Mouse (Mus musculus) liver, embryonic 13.5 days (tissue): Measurements from ENCODE around the gene Tex2. TPM values are rescaled to one million over a fixed set of nuclear protein-coding genes. Genes with fewer than 3 reads are reported as not detected.
"Not testable (repeated sequence)": the region's sequence is repeated elsewhere in the genome, so short reads cannot be mapped to it uniquely, and the experiment has no call there.

Experiments
- ATAC-seq: fragments of 200-750 bp; cut with Nextera tagmentation; 2 replicates; pipeline ENCODE4 v1.8.0; 2017; ENCODE audit warnings: low read depth, mild to moderate bottlenecking, moderate number of reproducible peaks, moderate library complexity
- DNase-seq: peaks from one replicate; pipeline ENCODE4 v3.0.0; 2022
- H3K27ac ChIP-seq: fragments of 300-500 bp; sonication (generic); 2 replicates; pipeline ENCODE4 v1.5.1; 2015; ENCODE audit warnings: moderate library complexity, mild to moderate bottlenecking, inconsistent platforms
- H3K27me3 ChIP-seq: fragments of 300-500 bp; sonication (generic); 2 replicates; pipeline ENCODE4 v1.6.1; 2015; ENCODE audit warnings: mild to moderate bottlenecking, inconsistent platforms
- H3K36me3 ChIP-seq: fragments of 300-500 bp; sonication (generic); 2 replicates; pipeline ENCODE4 v1.6.1; 2015; ENCODE audit warnings: mild to moderate bottlenecking, inconsistent platforms
- H3K4me1 ChIP-seq: fragments of 300-500 bp; sonication (generic); replicated peaks from 2 replicates; pipeline ENCODE4 v1.6.1; 2015; ENCODE audit warnings: inconsistent platforms
- H3K4me2 ChIP-seq: fragments of 300-500 bp; sonication (generic); 2 replicates; pipeline ENCODE4 v1.6.1; 2015; ENCODE audit warnings: inconsistent platforms, mild to moderate bottlenecking, moderate library complexity
- H3K4me3 ChIP-seq: fragments of 300-500 bp; sonication (generic); replicated peaks from 2 replicates; pipeline ENCODE4 v1.5.1; 2015; ENCODE audit warnings: mild to moderate bottlenecking, inconsistent platforms
- H3K9ac ChIP-seq: fragments of 300-500 bp; sonication (generic); 2 replicates; pipeline ENCODE4 v1.6.1; 2015; ENCODE audit warnings: mild to moderate bottlenecking, inconsistent platforms
- H3K9me3 ChIP-seq: fragments of 300-500 bp; sonication (generic); replicated peaks from 2 replicates; pipeline ENCODE4 v1.6.1; 2016; ENCODE audit warnings: inconsistent platforms
- WGBS: fragments of 180-500 bp; shearing (Covaris S2); methylation state at CpG from one replicate; pipeline ENCODE4 v1.1.7; 2015; ENCODE audit not compliant: insufficient replicate concordance; 5-methylcytosine and 5-hydroxymethylcytosine counted together
- polyA plus RNA-seq: library from polyadenylated mRNA; unstranded; fragments of >200 nt; fragmentation: Nextera tagmentation; extraction: Ambion mirVana; gene quantifications from 2 replicates; pipeline ENCODE4 v1.2.1, GENCODE M21; 2015

Gene Tex2
- polyA plus RNA-seq, 1 experiment from 2014 or later = 7.5 TPM

DNA sequence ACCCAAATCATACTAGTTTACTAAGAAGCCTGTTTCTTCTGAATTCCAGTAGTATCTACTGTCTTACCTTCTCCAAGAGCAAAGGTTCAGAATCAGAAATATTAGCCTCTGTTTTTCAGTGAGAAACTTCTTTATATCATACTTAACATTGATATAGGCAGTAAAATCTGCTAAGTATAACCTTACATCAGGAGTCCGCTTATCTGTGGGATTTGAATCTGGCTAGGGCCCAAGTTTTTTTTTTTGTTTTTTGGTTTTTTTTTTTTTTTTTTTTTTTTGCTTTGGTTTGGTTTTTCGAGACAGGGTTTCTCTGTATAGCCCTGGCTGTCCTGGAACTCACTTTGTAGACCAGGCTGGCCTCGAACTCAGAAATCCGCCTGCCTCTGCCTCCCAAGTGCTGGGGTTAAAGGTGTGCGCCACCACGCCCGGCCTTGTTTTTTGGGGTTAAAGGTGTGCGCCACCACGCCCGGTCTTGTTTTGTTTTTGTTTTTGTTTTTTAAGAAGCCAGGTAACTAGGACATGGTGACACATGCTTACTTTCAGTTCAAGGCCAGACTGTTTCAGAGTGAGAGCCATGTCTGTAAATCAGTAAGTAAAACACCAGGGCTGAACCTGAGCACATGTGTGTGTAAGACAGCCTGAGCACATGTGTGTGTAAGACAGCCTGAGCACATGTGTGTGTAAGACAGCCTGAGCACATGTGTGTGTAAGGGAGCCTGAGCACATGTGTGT lies 35.4 kb downstream of the Tex2 start:
- not testable (repeated sequence) for H3K4me3 ChIP-seq, DNase-seq, H3K9ac ChIP-seq, ATAC-seq, H3K4me2 ChIP-seq, H3K36me3 ChIP-seq, H3K27ac ChIP-seq, H3K27me3 ChIP-seq, H3K9me3 ChIP-seq
- WGBS = 86% methylated on average over 10 of the region's 10 CpGs
- H3K4me1 ChIP-seq = peaks cover 57% of the 10 kb centered on the region

DNA sequence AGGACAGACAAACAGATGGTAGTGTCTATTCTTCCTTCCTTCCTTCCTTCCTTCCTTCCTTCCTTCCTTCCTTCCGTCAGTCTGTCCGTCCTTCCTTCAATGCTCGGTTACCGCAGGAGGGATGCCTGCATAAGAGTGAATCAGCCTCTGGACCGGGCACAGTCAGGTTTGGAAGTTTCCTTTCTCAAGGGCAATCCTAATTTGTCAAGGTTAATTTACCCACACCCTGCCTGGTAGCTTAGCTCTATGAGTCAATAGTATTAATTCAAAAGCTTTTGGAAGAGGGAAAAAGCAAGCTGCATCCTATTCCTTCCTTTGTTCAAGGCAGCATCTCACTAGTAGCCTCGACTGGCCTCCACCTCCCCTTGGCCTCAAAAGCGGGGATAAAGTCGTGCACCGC lies 38.8 kb downstream of the Tex2 start:
- 62% methylated on average over 9 of the region's 9 CpGs for WGBS
- Histone ChIP-seq H3K4me1 (peaks cover 72% of the 10 kb centered on the region), H3K9me3 (no peaks in the 10 kb centered on the region), H3K27me3 (no peaks in the 10 kb centered on the region), H3K27ac (no peak overlapping the region), H3K4me3 (no peak overlapping the region), H3K36me3 (no peaks in the 10 kb centered on the region), H3K9ac (no peak overlapping the region), H3K4me2 (no peak overlapping the region)
- DNase-seq = no peak
- ATAC-seq = no peak

DNA sequence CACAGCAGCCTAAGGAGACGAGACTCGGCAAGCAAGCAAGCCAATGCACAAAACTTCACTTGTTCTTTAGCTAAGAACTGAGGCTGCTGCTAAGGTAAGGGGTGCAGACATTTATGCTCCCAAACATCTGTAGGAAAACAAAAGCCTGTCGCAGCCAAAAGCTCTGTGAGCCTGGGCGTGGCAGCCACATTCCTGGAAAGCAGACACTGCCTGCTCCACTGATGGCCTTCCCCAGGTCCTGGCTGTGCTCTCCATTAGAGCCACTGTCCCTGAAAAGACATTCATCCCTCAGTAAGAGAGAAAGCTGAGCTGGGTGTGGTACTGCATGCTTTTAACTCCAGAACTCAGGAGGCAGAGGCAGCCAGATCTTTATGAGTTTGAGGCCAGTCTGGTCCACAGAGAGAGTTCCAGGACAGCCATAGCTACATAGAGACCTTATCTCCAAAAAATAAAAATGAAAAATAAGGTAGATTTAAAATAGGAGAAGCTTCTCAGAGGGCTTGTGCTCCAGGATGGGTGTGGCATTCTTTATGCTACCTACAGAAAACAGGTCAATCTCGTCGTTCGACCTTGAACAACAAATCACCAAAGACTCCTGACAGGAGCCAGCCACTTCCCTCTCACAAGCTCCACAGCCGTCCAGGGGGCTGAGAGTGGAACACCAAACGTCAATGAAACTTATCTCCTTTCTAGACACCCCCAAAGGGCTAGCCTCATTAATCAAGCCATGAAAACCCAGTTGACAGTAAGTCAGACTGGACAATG lies 39.6 kb downstream of the Tex2 start:
- H3K4me3 ChIP-seq = no peak overlapping the region
- no peaks in the 10 kb centered on the region for H3K9me3 ChIP-seq
- no peaks in the 10 kb centered on the region for H3K36me3 ChIP-seq
- no peak overlapping the region for H3K4me2 ChIP-seq
- peaks cover 67% of the 10 kb centered on the region for H3K4me1 ChIP-seq
- no peak overlapping the region for H3K9ac ChIP-seq
- ATAC-seq (no peak), DNase-seq (no peak)
- no peak overlapping the region for H3K27ac ChIP-seq
- H3K27me3 ChIP-seq = no peaks in the 10 kb centered on the region
- WGBS = 44% methylated on average over 9 of the region's 9 CpGs

DNA sequence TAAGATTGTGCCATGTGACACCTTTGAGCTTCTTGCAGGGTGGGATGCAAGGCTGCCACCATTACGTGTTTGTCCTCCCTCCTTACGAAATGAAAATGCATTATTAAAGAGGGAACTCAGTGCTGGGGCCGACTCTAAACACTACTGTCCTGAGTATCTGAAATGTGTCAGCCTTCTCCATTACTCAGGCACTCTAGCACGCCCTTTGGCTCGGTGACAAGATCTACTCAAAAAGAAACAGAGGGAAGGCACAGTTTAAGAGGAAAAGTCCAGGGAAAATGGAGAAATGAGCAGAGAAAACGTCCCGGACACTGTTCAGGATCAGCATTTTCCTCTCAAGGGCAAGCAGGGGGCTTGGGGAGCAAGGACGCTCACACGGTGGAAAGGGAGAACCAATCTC lies 40.3 kb downstream of the Tex2 start:
- no peak overlapping the region for H3K9ac ChIP-seq
- peaks cover 3% of the 10 kb centered on the region; the same call in 1 of the 2 replicates for H3K36me3 ChIP-seq
- H3K9me3 ChIP-seq = no peaks in the 10 kb centered on the region
- H3K4me3 ChIP-seq = no peak overlapping the region
- peaks cover 67% of the 10 kb centered on the region for H3K4me1 ChIP-seq
- 69% methylated on average over 9 of the region's 9 CpGs for WGBS
- H3K27ac ChIP-seq = no peak overlapping the region
- H3K4me2 ChIP-seq = no peak overlapping the region
- no peaks in the 10 kb centered on the region for H3K27me3 ChIP-seq
- ATAC-seq (no peak), DNase-seq (no peak)

DNA sequence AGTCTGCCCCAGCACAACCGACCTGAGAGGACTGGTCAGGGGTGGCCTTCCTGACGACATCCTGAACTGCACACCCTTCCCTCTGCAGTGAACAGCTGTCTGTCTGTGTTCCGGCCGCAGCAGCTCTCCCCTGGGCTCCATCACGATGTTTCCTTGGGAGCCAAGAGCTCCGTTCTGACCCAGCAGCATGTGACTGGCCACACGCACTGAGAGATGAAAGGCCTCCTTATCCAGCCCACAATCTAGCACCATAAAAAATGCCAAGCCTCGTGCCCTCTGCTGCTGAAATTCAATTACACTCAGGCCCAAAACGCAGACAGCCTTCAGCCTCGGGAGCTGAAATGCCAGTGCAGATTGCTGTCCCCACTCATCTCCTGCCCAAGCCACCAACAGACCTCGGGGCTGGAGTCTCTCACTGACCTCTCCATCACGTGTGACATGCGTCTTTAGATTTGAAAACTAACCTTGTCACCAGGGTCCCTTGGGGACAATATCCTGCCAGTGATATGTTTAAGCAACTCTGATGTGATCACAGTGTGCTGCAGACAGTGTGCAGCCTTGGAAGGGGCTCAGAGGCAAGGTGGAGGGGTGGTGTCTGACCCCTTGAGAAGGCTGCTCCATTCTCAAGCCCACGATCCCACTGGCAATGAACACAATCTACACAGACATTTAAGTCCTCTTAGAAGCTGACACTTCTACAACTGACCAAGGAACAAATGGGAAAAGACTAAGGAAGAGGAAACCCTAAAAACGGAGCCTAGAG lies 41.0 kb downstream of the Tex2 start:
- no peak for ATAC-seq
- H3K36me3 ChIP-seq = peaks cover 11% of the 10 kb centered on the region
- no peak overlapping the region for H3K9ac ChIP-seq
- no peak overlapping the region for H3K4me3 ChIP-seq
- no peak for DNase-seq
- H3K9me3 ChIP-seq = no peaks in the 10 kb centered on the region
- peaks cover 67% of the 10 kb centered on the region for H3K4me1 ChIP-seq
- WGBS = 59% methylated on average over 15 of the region's 15 CpGs
- no peak overlapping the region for H3K4me2 ChIP-seq
- no peaks in the 10 kb centered on the region for H3K27me3 ChIP-seq
- no peak overlapping the region for H3K27ac ChIP-seq

DNA sequence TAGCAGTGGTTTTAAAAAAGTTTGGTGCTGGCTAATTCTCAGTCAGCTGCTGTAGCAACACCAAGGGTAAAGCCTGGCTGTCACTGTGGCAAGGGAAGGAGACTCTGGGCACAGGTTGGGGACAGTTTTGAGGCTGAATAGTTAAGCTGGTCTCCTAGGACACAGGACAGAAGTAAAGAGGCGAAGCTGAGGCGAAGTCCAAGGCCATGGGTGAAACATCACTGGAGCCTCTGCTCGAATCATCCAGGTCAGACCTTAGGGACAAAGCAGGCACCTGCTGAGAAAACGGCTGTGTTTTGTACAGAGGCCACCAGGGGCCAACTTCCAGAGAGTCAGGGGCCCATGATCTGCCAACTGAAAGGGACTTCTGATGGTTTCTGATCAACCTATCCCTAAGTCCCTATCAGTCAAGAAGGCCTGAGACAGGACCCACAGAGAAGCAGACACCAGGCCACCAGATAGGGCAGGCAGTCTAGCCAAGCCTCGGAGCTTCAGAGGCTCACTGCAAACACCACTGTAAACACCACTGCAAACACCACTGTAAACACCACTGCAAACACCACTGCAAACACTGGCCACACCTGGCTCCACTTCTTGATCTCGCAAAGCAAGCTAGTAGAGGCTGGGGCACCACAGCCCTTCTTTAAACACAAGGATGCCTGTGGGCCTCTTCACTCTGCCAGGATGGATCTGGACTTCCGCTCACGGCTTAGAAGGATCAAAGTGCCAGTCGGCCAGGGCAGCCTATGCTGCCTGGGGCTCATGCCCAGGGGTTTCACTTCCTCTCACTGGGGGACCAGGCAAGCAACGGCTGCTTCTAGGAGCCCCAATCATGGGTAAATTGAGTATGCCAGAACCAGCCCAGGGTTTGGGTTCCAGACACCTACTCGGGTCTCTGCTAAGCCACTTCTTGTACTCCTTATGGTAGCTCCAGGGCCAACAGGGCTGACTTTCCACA lies 41.9 kb downstream of the Tex2 start:
- H3K27ac ChIP-seq = no peak overlapping the region
- no peak overlapping the region for H3K4me3 ChIP-seq
- no peaks in the 10 kb centered on the region for H3K9me3 ChIP-seq
- no peak overlapping the region for H3K4me2 ChIP-seq
- ATAC-seq (no peak), DNase-seq (no peak)
- H3K36me3 ChIP-seq = peaks cover 20% of the 10 kb centered on the region
- no peaks in the 10 kb centered on the region for H3K27me3 ChIP-seq
- peaks cover 59% of the 10 kb centered on the region for H3K4me1 ChIP-seq
- 68% methylated on average over 11 of the region's 11 CpGs for WGBS
- no peak overlapping the region for H3K9ac ChIP-seq

DNA sequence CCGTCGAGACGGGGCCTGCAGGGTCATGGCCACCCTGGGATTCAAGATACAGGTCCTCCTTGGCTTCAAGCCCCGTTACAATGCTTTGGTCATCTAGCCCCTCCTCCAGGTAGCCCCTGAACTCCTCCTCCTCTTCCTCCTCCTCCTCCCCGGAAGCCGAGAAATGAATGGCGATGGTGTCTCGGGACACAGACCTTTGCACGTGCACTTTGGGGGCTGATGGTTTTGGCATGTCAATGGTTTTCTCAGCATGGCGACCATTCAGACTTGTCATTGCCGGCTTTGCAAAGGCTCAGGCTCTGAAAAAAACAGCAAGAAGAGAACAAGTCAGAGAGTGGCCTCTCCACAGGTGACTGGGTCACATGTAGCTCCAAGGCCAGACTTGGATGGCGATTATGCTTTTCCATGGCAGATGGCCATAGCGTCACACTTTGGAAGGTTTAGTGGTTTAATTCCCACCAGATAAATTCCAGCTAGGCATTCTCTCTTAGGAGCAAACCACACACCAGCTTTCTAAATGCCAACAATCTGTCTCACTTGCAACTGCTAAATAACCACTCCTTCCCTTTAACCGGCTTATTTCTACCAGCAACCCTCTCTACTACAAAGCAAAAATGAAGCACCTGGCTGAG lies 44.8 kb downstream of the Tex2 start:
- Histone ChIP-seq H3K4me2 (no peak overlapping the region), H3K27ac (no peak overlapping the region), H3K36me3 (peaks cover 24% of the 10 kb centered on the region), H3K27me3 (no peaks in the 10 kb centered on the region), H3K4me3 (no peak overlapping the region), H3K9ac (no peak overlapping the region), H3K9me3 (no peaks in the 10 kb centered on the region), H3K4me1 (peaks cover 37% of the 10 kb centered on the region)
- DNase-seq (no peak), ATAC-seq (no peak)
- WGBS = 87% methylated on average over 14 of the region's 14 CpGs

DNA sequence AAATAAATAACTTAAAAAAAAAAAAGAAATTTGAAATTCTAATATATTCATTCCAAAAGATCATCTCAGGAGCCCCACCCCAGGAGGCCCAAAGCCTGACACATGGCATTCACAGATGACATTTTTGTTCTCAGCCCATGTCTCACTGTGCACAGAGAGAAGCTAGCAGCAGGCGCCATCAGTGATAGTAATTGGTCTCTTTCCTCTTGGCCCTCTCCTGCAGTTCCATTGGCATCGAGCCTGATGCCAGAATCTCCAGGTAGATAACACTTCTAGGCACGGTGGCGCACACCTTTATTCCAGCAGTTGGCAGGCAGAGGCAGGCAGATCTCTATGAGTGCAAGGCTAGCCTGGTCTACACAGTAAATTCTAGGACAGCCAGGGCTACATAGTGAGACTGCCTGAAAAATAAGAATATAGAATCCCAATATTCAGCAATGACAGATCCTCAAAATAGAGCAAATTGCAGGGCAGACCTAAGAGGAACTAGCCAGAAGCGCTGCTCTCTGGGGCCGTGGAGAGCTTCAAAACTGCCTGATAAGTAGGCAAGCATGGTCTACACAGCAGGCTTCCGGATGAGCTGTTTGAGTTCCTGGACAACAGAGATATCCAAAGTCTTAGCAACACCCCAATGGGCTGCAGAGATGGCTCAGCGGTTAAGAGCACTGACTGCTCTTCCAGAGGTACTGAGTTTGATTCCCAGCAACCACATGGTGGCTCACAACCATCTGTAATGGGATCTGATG lies 47.0 kb downstream of the Tex2 start:
- Histone ChIP-seq H3K36me3 (peaks cover 24% of the 10 kb centered on the region), H3K27me3 (no peaks in the 10 kb centered on the region), H3K9me3 (no peaks in the 10 kb centered on the region), H3K4me3 (no peak overlapping the region), H3K4me1 (peaks cover 15% of the 10 kb centered on the region), H3K4me2 (no peak overlapping the region), H3K27ac (no peak overlapping the region), H3K9ac (no peak overlapping the region)
- no peak for DNase-seq
- WGBS = 76% methylated on average over 8 of the region's 8 CpGs
- no peak for ATAC-seq

DNA sequence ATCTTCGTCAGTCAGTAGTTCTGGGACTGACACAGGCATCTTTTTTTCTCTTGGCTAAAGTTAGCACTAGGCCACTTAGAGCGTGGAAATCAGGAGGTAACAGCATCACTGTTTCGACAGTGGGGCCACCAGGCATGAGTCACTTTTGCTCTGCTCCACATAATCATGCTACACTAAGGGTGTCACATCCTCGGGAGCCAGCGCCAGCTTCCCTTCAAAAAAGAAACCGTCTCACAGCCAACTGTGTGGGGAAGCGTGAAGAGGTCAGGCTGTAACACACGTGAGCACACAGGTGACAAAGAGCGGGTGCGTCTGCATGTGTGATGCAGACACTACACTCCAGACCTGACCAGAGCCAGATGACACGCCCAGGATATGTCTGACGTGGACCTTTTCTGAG lies 49.0 kb downstream of the Tex2 start:
- ATAC-seq (no peak), DNase-seq (no peak)
- H3K4me1 ChIP-seq = peaks cover 6% of the 10 kb centered on the region
- H3K36me3 ChIP-seq = peaks cover 33% of the 10 kb centered on the region
- no peaks in the 10 kb centered on the region for H3K27me3 ChIP-seq
- WGBS = 73% methylated on average over 12 of the region's 12 CpGs
- no peak overlapping the region for H3K4me3 ChIP-seq
- no peaks in the 10 kb centered on the region for H3K9me3 ChIP-seq
- H3K9ac ChIP-seq = no peak overlapping the region
- no peak overlapping the region for H3K4me2 ChIP-seq
- no peak overlapping the region for H3K27ac ChIP-seq

DNA sequence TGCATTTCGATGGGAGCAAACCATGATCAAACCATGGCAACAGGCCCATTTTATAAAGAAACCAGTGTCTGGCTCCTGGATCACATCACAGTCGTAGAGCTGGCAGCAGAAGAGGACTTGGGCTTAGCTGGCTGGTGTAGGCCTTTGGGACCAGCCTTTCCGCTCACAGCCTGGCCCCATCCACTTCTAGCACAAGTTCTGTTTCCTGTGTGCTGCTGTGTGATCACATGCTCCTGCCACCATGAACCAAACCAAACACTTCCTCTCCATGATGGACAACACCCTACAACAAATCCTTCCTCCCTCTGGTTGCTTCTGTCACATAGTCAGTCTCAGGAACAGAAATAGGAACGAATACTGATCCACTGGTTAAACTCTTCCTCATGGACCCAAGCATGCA lies 50.5 kb downstream of the Tex2 start:
- no peaks in the 10 kb centered on the region for H3K27me3 ChIP-seq
- H3K36me3 ChIP-seq = peaks cover 28% of the 10 kb centered on the region
- H3K9ac ChIP-seq = no peak overlapping the region
- peaks cover 16% of the 10 kb centered on the region for H3K4me1 ChIP-seq
- H3K4me2 ChIP-seq = no peak overlapping the region
- no peak overlapping the region for H3K4me3 ChIP-seq
- H3K9me3 ChIP-seq = no peaks in the 10 kb centered on the region
- 65% methylated on average over 4 of the region's 4 CpGs for WGBS
- ATAC-seq = no peak
- no peak for DNase-seq
- no peak overlapping the region for H3K27ac ChIP-seq
